Mouse (Mus musculus) retina, postnatal 7 days (tissue): Measurements from ENCODE around the gene Spock1.
A peak's percentile ranks its signal among the peaks of the same experiment; 100 is the strongest.

Experiments
- DNase-seq: peaks from one replicate; pipeline ENCODE4 v3.0.0-alpha.2; 2012; ENCODE audit warnings: low read depth, low spot score

Spock1 gene

GRCm38 (mm10) chr13:57659872-57660271 is 248.3 kb downstream of the Spock1 start:
- DNase-seq: no peak

GRCm38 (mm10) chr13:57656606-57657005 is 251.5 kb downstream of the Spock1 start:
- DNase-seq: no peak

- no peak for DNase-seq
These were observed 253.8 kb downstream of the Spock1 start for GRCm38 (mm10) chr13:57654362-57654761.

DNA sequence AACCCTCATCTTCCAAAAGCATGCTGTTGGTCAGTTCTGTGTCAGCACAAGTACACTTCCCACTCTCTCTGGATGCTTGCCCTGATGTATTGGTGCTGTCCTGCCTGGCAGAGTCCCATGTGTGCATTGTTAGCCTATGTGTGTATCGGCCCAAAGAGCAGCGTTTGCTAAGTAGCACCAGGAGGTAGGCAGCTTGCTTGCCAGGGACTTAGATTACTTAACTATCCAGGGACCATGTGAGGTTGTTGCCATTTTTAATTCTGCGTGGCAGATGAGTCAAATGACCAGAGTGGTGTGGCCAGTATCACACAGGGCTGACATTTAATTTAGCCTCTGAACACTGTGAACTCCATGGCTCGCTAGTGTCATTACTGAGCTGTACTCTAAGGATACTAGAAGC is 256.9 kb downstream of the Spock1 start:
- DNase-seq: no peak

DNA sequence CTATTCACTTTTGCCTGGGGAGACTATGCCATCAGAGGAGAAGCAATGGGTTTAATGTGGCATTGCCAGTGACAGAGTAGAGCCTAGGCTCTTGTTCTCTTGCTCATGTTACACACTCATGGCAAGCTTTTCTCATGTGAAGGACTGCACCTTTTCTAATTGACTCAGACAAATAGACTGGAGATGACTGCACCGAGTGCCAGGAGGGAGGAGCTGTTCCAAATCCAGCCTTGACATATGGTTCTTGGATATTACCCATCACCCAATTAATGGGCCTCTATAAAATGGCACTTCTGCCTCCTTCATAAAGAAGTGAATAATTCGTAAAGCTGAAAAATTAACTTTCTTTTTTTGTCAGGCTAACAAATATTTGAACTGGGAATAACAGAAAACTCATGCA is 259.3 kb downstream of the Spock1 start:
- no peak for DNase-seq

GRCm38 (mm10) chr13:57647456-57647855 is 260.7 kb downstream of the Spock1 start:
- no peak for DNase-seq

DNA sequence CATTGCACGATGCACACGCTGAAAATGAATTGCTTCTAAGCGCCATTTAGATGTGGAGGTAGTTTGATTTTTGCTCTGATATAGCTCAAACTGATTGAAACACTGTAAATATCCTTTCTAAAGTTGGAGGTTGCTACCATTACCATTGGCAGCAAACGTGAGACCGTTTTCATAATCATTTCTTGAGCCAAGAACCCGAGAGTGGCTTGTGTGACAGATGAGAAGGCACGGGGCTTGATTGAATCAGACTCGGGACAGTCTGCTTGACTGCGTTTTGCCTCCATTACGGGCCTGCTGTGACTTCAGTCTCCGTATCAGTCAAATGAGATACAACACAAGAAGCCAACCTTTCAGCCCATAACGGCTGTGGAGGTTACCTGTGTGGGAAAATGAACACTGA is 265.1 kb downstream of the Spock1 start:
- DNase-seq: no peak

DNA sequence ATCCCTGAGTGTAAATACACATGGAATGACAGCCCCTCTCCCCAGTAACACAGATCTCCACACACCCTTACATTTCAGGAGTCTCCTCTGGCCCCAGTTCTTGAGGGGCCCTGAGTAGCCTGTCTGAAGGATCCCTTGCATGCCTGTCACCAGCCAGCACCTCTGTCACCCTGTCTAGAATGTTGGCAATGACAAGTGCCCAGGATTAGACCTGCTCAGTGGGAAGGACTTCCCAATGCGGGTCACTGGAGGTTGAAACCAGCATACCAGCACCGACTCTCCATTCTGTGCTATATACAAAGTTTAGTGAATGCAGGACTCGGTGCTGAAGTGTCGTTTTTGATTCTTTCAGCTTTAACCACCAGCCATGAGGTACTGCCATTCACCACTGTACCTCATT is 266.5 kb downstream of the Spock1 start:
- DNase-seq: no peak

DNA sequence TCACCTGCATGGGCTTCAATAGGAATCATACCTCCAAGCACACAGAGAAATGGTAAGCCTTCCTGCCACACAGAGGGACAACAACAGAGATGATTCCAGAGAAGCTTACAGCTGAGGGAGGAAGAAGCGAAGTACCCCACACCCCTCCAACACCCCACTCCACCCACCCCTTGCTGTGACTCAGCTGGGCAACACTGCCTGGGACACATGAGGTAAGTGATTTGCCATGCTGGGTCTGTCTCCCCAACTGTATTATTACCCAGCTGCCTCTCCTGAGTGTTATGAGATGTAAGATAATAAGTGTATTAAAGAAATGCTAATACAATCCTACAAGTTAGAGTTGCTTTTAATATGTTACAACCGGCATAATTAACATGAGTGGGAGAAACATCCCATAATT is 267.2 kb downstream of the Spock1 start:
- no peak for DNase-seq

GRCm38 (mm10) chr13:57638820-57639219 is 269.3 kb downstream of the Spock1 start:
- DNase-seq: no peak

GRCm38 (mm10) chr13:57637606-57638132 is 270.5 kb downstream of the Spock1 start:
- no peak for DNase-seq

GRCm38 (mm10) chr13:57637080-57637572 is 271.0 kb downstream of the Spock1 start:
- DNase-seq: no peak

- DNase-seq: no peak
These were observed 271.7 kb downstream of the Spock1 start for GRCm38 (mm10) chr13:57636196-57637015.

GRCm38 (mm10) chr13:57630532-57630931 is 277.6 kb downstream of the Spock1 start:
- no peak for DNase-seq

GRCm38 (mm10) chr13:57628218-57628617 is 279.9 kb downstream of the Spock1 start:
- no peak for DNase-seq

GRCm38 (mm10) chr13:57626434-57626833 is 281.7 kb downstream of the Spock1 start:
- DNase-seq: no peak

GRCm38 (mm10) chr13:57623909-57624481 is 284.1 kb downstream of the Spock1 start:
- DNase-seq: peak; percentile 66

- DNase-seq: no peak
These were observed 288.9 kb downstream of the Spock1 start for GRCm38 (mm10) chr13:57619079-57619768.

DNA sequence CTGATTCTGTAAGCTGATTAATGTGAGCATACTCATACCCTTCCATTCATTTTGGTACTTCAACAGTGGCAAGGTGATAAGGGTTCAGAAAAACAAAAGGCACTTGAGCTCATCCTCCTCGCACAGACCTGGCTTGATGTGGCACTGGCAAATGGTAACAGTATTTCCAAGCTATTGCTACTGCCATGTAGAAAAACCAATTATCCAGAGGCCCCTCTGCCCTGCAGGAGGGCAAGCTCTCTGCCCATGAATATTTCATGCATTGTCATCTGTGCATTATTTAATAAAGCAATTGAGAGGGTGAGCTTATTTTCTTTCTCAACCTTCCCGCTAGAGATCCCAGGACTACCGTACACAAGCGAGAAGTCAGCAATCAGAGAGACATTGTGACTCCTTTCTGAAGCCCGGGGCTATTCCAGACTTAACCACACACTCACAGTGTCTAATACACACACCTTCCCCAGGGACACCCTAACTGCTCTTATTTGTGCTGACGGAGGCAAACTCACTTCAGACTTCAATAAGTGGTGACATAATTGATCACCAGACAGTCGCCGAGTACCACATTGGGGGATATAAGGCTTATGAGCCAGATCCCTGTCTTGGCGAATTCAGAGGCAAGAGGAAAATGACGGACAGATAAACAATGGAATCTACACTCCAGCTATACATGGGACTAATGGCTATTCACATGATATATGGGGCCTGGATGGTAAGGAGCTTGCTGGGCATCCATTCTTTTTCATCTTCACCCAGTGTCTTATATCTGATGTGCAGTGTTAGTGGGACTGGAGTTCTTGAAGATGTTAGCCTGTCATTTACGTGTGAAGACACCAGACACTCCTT is 296.6 kb downstream of the Spock1 start:
- DNase-seq: no peak

DNA sequence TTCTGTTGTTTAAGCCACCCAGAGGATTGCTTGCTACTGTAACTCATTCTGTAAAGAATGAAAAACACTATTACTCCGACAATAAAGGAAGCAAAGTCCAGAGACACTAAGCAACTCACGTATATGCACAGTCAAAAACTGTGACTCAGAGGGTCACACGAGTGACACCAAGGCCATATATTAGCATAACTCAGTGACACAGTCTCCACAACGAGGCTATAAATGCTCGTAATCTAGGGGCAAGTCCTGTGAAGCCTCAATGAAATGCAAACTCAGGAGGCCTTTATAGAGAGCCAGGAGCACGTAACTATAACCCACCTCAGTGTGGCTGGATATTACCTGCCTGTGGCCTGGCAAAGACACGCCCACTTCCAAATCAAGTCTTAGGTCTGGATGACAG is 298.2 kb downstream of the Spock1 start:
- DNase-seq: no peak

- DNase-seq: no peak
These were observed 303.7 kb downstream of the Spock1 start for GRCm38 (mm10) chr13:57604437-57604836.
